Mouse (Mus musculus): ENCODE results near the gene Sumo2. TPM values are rescaled to one million over a fixed set of nuclear protein-coding genes. Genes with fewer than 3 reads are reported as not detected.
"Not testable (repeated sequence)": the region's sequence is repeated elsewhere in the genome, so short reads cannot be mapped to it uniquely, and the experiment has no call there.

Sumo2 gene
- polyA plus RNA-seq, 1 experiment from 2014 or later = 1,406 TPM

DNA sequence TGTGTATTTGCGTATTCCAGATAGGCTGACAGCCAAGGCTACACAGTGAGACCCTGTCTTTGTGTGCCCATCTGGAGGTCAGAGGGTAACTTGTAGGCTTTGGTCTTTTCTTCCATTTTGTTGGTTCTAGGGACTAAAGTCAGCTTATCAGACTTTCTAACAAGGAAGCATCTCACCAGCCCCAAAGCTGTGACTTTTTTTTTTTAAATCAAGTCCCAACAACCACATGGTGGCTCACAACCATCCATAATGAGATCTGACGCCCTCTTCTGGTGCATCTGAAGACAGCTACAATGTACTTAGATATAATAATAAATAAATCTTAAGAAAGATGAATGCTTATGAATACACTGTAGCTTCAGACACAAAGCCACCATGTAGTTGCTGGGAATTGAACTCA lies 2.0 kb upstream of the Sumo2 start:
- H3K27ac ChIP-seq = no peak overlapping the region
- H3K9me3 ChIP-seq = no peaks in the 10 kb centered on the region
- no peak overlapping the region for H3K9ac ChIP-seq (replicated peaks)
- no peak overlapping the region for H3K4me2 ChIP-seq
- no peak for ATAC-seq (ENCODE audit: insufficient number of reproducible peaks, insufficient read depth, low FRiP score, low TSS enrichment, low read depth)
- H3K4me3 ChIP-seq (replicated peaks) = no peak overlapping the region
- H3K36me3 ChIP-seq = peaks cover 13% of the 10 kb centered on the region
- H3K4me1 ChIP-seq (replicated peaks) = peaks cover 16% of the 10 kb centered on the region
- 68% methylated on average over 2 of the region's 2 CpGs for WGBS
- H3K27me3 ChIP-seq = no peaks in the 10 kb centered on the region

- H3K4me1 ChIP-seq (replicated peaks) = peaks cover 16% of the 10 kb centered on the region
- H3K27me3 ChIP-seq = no peaks in the 10 kb centered on the region
- H3K4me3 ChIP-seq (replicated peaks) = peak overlapping the region; percentile 93; the same call in 1 of the 2 replicates
- H3K9ac ChIP-seq (replicated peaks) = no peak overlapping the region
- H3K9me3 ChIP-seq = no peaks in the 10 kb centered on the region
- no peak for ATAC-seq (ENCODE audit: insufficient number of reproducible peaks, insufficient read depth, low FRiP score, low TSS enrichment, low read depth)
- peak overlapping the region; percentile 76 for H3K4me2 ChIP-seq
- peak overlapping the region; percentile 100 for H3K27ac ChIP-seq
- WGBS = 85% methylated on average over 10 of the region's 10 CpGs
- peaks cover 23% of the 10 kb centered on the region for H3K36me3 ChIP-seq
Observed at GRCm38 (mm10) chr11:115536856-115537568, 936 bp upstream of the Sumo2 start.

- peak overlapping the region; percentile 76 for H3K4me2 ChIP-seq
- no peaks in the 10 kb centered on the region for H3K27me3 ChIP-seq
- H3K4me3 ChIP-seq (replicated peaks) = peak overlapping the region; percentile 93
- H3K36me3 ChIP-seq = peaks cover 33% of the 10 kb centered on the region
- H3K27ac ChIP-seq = peak overlapping the region; percentile 100
- ATAC-seq (ENCODE audit: insufficient number of reproducible peaks, insufficient read depth, low FRiP score, low TSS enrichment, low read depth) = peak; percentile 39
- peak overlapping the region; percentile 97 for H3K9ac ChIP-seq (replicated peaks)
- under 1% methylated on average over 83 of the region's 84 CpGs for WGBS
- H3K9me3 ChIP-seq = no peaks in the 10 kb centered on the region
- peaks cover 16% of the 10 kb centered on the region for H3K4me1 ChIP-seq (replicated peaks)
Observed at GRCm38 (mm10) chr11:115535401-115536037, 557 bp downstream of the Sumo2 start.

DNA sequence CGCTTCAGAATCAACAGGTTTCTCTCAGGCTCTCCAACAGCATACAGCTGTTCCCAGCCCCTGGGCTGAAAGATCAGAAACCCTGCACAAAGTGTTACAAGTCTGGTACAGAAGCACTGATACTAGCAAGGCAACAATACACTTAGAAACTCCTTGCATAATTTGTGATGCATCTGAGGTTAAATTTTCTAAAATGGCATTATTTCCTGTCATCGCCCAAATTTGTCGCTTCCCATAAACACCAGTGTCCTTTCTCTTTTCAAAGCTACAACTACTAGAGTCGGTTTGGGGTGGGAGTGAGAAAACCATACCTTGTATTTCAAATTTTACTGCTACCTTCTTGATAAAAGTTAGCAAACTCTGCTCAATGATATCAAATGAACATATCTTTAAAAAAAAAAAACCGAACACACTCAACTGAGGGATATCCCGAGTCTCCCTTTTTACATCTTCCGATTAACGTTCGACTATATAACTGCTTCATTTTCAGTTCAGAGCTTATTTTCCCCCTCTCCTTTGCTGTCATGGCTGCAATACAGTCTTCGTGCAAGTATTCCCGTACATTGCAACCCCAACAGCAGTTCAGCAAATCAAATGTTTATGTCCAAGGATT lies 1.2 kb downstream of the Sumo2 start:
- H3K4me3 ChIP-seq (replicated peaks) = peak overlapping the region; percentile 93
- no peaks in the 10 kb centered on the region for H3K9me3 ChIP-seq
- peak overlapping the region; percentile 100 for H3K27ac ChIP-seq
- H3K9ac ChIP-seq (replicated peaks) = peak overlapping the region; percentile 97
- H3K4me1 ChIP-seq (replicated peaks) = peaks cover 16% of the 10 kb centered on the region
- peaks cover 40% of the 10 kb centered on the region for H3K36me3 ChIP-seq
- no peak for ATAC-seq (ENCODE audit: insufficient number of reproducible peaks, insufficient read depth, low FRiP score, low TSS enrichment, low read depth)
- WGBS = 5% methylated on average over 11 of the region's 11 CpGs
- peak overlapping the region; percentile 76 for H3K4me2 ChIP-seq
- no peaks in the 10 kb centered on the region for H3K27me3 ChIP-seq

DNA sequence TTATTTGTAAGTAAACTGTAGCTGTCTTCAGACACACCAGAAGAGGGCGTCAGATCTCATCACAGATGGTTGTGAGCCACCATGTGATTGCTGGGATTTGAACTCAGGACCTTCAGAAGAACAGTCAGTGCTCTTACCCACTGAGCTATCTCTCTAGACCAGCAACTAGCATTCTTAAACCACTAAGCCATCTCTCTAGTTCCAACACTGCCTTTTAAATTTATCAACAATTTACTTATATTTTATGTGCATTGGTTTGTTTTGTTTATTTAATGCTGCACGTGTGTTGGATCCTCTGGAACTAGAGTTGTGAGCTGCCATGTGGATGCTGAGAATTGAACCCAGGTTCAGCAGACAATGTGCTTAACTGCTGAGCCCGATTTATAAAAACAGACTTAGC lies 9.6 kb downstream of the Sumo2 start:
- H3K36me3 ChIP-seq = peaks cover 84% of the 10 kb centered on the region
- H3K9ac ChIP-seq (replicated peaks); H3K9me3 ChIP-seq; ATAC-seq (ENCODE audit: insufficient number of reproducible peaks, insufficient read depth, low FRiP score, low TSS enrichment, low read depth); H3K27me3 ChIP-seq; H3K27ac ChIP-seq; H3K4me3 ChIP-seq (replicated peaks); H3K4me1 ChIP-seq (replicated peaks); H3K4me2 ChIP-seq: not testable (repeated sequence)
- WGBS = 85% methylated on average over 3 of the region's 3 CpGs

GRCm38 (mm10) chr11:115522703-115523102 lies 13.4 kb downstream of the Sumo2 start:
- no peak for ATAC-seq (ENCODE audit: insufficient number of reproducible peaks, insufficient read depth, low FRiP score, low TSS enrichment, low read depth)
- Histone ChIP-seq H3K4me1 (replicated peaks) (no peaks in the 10 kb centered on the region), H3K27me3 (no peaks in the 10 kb centered on the region), H3K9ac (replicated peaks) (no peak overlapping the region), H3K9me3 (no peaks in the 10 kb centered on the region), H3K36me3 (peaks cover 61% of the 10 kb centered on the region), H3K27ac (no peak overlapping the region), H3K4me3 (replicated peaks) (no peak overlapping the region), H3K4me2 (no peak overlapping the region)
- 74% methylated on average over 2 of the region's 2 CpGs for WGBS

DNA sequence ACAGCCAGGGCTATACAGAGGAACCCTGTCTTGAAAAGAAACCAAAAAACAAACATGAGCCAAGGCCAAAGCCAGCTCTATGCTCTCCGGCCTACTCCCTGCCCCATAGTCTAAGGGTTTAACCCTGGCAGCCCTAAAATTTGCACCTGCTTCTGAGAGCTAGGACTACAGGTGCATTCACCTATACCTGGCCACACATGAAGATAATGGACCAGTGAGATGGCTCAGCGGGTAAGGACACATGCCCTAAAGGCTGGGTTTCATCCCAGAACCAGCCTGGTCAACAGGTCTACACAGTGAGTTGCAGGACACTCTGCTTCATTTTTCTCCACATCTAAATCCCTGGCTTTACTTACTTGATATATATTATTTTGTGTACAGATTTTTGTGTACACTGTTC lies 13.8 kb downstream of the Sumo2 start:
- H3K4me1 ChIP-seq (replicated peaks) = no peaks in the 10 kb centered on the region
- H3K9me3 ChIP-seq = no peaks in the 10 kb centered on the region
- H3K36me3 ChIP-seq = peaks cover 57% of the 10 kb centered on the region
- ATAC-seq (ENCODE audit: insufficient number of reproducible peaks, insufficient read depth, low FRiP score, low TSS enrichment, low read depth) = no peak
- 91% methylated on average over 2 of the region's 2 CpGs for WGBS
- no peak overlapping the region for H3K4me2 ChIP-seq
- no peak overlapping the region for H3K4me3 ChIP-seq (replicated peaks)
- no peak overlapping the region for H3K27ac ChIP-seq
- H3K9ac ChIP-seq (replicated peaks) = no peak overlapping the region
- H3K27me3 ChIP-seq = no peaks in the 10 kb centered on the region

DNA sequence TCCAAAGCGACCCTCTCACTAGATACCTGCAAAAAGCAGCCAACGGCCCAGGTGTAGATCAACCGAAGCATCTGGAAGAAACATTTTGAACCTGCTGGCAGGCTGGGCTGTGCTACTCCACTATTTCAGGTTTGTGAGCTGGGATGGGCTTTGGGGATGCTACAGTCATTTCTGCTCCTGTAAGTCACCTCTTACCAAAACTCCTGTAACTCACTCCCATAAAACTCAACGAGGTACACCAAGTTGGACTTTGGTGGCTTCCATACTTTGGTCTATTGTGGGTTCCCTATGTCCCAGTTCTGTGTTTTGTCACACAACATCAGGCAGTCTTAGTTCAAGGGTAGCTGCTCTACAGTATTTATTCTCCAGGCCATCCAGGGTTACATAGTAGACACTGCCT lies 15.0 kb downstream of the Sumo2 start:
- H3K9me3 ChIP-seq = no peaks in the 10 kb centered on the region
- peaks cover 45% of the 10 kb centered on the region for H3K36me3 ChIP-seq
- H3K27me3 ChIP-seq = no peaks in the 10 kb centered on the region
- no peak overlapping the region for H3K27ac ChIP-seq
- H3K4me2 ChIP-seq = no peak overlapping the region
- 81% methylated on average over 4 of the region's 4 CpGs for WGBS
- no peak for ATAC-seq (ENCODE audit: insufficient number of reproducible peaks, insufficient read depth, low FRiP score, low TSS enrichment, low read depth)
- H3K4me3 ChIP-seq (replicated peaks) = no peak overlapping the region
- no peak overlapping the region for H3K9ac ChIP-seq (replicated peaks)
- H3K4me1 ChIP-seq (replicated peaks) = no peaks in the 10 kb centered on the region

DNA sequence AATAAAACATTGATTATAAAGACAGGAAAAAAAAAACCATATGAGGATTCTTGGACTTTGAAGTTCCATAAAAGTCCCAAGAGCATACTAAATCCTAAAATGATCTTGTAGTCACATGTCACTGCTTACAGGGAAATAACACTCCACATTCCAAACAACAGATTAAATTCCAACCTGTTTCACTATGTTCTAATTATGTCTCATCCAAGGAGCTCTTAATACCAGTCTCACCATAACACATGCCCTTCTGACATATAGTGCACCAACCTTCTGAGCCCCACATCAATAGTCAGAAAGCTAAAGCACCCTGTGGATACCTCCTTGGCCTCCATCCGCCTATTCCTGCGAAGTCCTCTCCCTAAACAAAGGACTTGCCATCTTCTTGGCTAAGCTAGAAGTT lies 15.9 kb downstream of the Sumo2 start:
- no peak overlapping the region for H3K4me3 ChIP-seq (replicated peaks)
- WGBS = 80% methylated on average over 2 of the region's 2 CpGs
- no peaks in the 10 kb centered on the region for H3K27me3 ChIP-seq
- H3K9ac ChIP-seq (replicated peaks) = no peak overlapping the region
- H3K36me3 ChIP-seq = peaks cover 37% of the 10 kb centered on the region
- H3K4me1 ChIP-seq (replicated peaks) = no peaks in the 10 kb centered on the region
- no peak overlapping the region for H3K4me2 ChIP-seq
- H3K9me3 ChIP-seq = no peaks in the 10 kb centered on the region
- H3K27ac ChIP-seq = peak overlapping the region; percentile 50; the same call in 1 of the 2 replicates
- no peak for ATAC-seq (ENCODE audit: insufficient number of reproducible peaks, insufficient read depth, low FRiP score, low TSS enrichment, low read depth)

GRCm38 (mm10) chr11:115519581-115519980 lies 16.5 kb downstream of the Sumo2 start:
- H3K4me2 ChIP-seq = no peak overlapping the region
- no peak for ATAC-seq (ENCODE audit: insufficient number of reproducible peaks, insufficient read depth, low FRiP score, low TSS enrichment, low read depth)
- H3K4me1 ChIP-seq (replicated peaks) = no peaks in the 10 kb centered on the region
- H3K27me3 ChIP-seq = no peaks in the 10 kb centered on the region
- H3K4me3 ChIP-seq (replicated peaks) = no peak overlapping the region
- WGBS = 89% methylated on average over 3 of the region's 3 CpGs
- no peak overlapping the region for H3K9ac ChIP-seq (replicated peaks)
- no peak overlapping the region for H3K27ac ChIP-seq
- peaks cover 30% of the 10 kb centered on the region for H3K36me3 ChIP-seq
- no peaks in the 10 kb centered on the region for H3K9me3 ChIP-seq

GRCm38 (mm10) chr11:115518693-115519092 lies 17.4 kb downstream of the Sumo2 start:
- Histone ChIP-seq H3K9me3 (no peaks in the 10 kb centered on the region), H3K4me2 (no peak overlapping the region), H3K9ac (replicated peaks) (no peak overlapping the region), H3K4me1 (replicated peaks) (no peaks in the 10 kb centered on the region), H3K27me3 (no peaks in the 10 kb centered on the region), H3K36me3 (peaks cover 21% of the 10 kb centered on the region), H3K4me3 (replicated peaks) (no peak overlapping the region), H3K27ac (0 out of 2 replicates have a peak overlapping the region, but pooled peaks have one; percentile 35)
- no peak for ATAC-seq (ENCODE audit: insufficient number of reproducible peaks, insufficient read depth, low FRiP score, low TSS enrichment, low read depth)
- 54% methylated on average over 9 of the region's 9 CpGs for WGBS

Measured in limb, embryonic 12.5 days (tissue).